ENCODE assay signal across 16 mouse cellular contexts in genomic region chr9:119632801-119633200, GRCm38 (mm10). TPM values are rescaled to one million over a fixed set of nuclear protein-coding genes. Genes with fewer than 3 reads are reported as not detected.
DNase-seq lines count a peak whose midpoint lies in the region; ATAC-seq and TF ChIP-seq lines count a peak whose summit lies in the region.
"Had no signal": no experiment of that assay in that cellular context is flagged by ENCODE, and none has a peak within 500 bp of the region (broad histone marks: within the 10 kb centered on the region; RNA-seq: fewer than 3 reads in every experiment).

No protein-coding gene starts in this region.

- H3K4me3 ChIP-seq in heart, embryonic 10.5 days = peak overlapping the region; percentile 23
- no peak overlapping the region for H3K4me3 ChIP-seq in hindbrain, embryonic 16.5 days (ENCODE audit: low read length)
- H3K4me3 ChIP-seq in hindbrain, postnatal 0 days (ENCODE audit: low read length) = no peak overlapping the region
- H3K4me3 ChIP-seq: forebrain, embryonic 13.5 days had no signal

- no peaks in the 10 kb centered on the region for H3K36me3 ChIP-seq in heart, embryonic 10.5 days
- no peaks in the 10 kb centered on the region for H3K36me3 ChIP-seq in hindbrain, embryonic 16.5 days (ENCODE audit: control insufficient read depth, insufficient read depth, low read length)
- H3K36me3 ChIP-seq in hindbrain, postnatal 0 days (ENCODE audit: insufficient read depth, low read length) = no peaks in the 10 kb centered on the region

- H3K9me3 ChIP-seq in heart, embryonic 10.5 days = no peaks in the 10 kb centered on the region
- no peaks in the 10 kb centered on the region for H3K9me3 ChIP-seq in hindbrain, embryonic 16.5 days (ENCODE audit: control insufficient read depth, low read length)
- H3K9me3 ChIP-seq in hindbrain, postnatal 0 days (ENCODE audit: low read length) = no peaks in the 10 kb centered on the region
- H3K9me3 ChIP-seq: forebrain, embryonic 13.5 days had no signal

- H3K4me1 ChIP-seq in heart, embryonic 10.5 days = peaks cover 52% of the 10 kb centered on the region
- no peaks in the 10 kb centered on the region; the same call in none of the 2 replicates for H3K4me1 ChIP-seq in hindbrain, embryonic 16.5 days (ENCODE audit: control insufficient read depth, insufficient read depth, low read depth, low read length)
- H3K4me1 ChIP-seq in hindbrain, postnatal 0 days (ENCODE audit: insufficient read depth, low read length) = no peaks in the 10 kb centered on the region

- DNase-seq in heart, embryonic 10.5 days (ENCODE audit: low spot score) = no peak
- no peak for DNase-seq in heart, postnatal 25 days (ENCODE audit: low spot score)
- DNase-seq in hindbrain, postnatal 0 days (ENCODE audit: low spot score) = no peak
- peak; percentile 52 for DNase-seq in brain, adult 2 months (ENCODE audit: low read depth, low spot score)
- peak; percentile 23 for DNase-seq in heart, postnatal 10 days
- DNase-seq in spleen, postnatal 14 days (ENCODE audit: low spot score in 2 of 2) = no peak
- DNase-seq: B cell, adult 2 months; cerebellum, adult 8-10 months; lung, adult 18-20 months; thymus, postnatal 25 days had no signal

- TF ChIP-seq CTCF in hindbrain, postnatal 0 days (IDR thresholded peaks at IDR 0.05; ENCODE audit: low read depth) = no peak

- 33% methylated on average over 12 of the region's 12 CpGs for WGBS in heart, embryonic 10.5 days
- WGBS in hindbrain, embryonic 16.5 days = 44% methylated on average over 12 of the region's 12 CpGs
- 49% methylated on average over 12 of the region's 12 CpGs for WGBS in hindbrain, postnatal 0 days

- intact Hi-C loops in heart, postnatal 25 days (cut with DNase I) = no loop called here
- intact Hi-C loops in heart, postnatal 10 days (cut with DNase I) = no loop called here

- ATAC-seq in hindbrain, embryonic 16.5 days = 0 out of 2 replicates have a peak, but pooled peaks have one; percentile 34
- ATAC-seq in hindbrain, postnatal 0 days = no peak
- ATAC-seq: forebrain, embryonic 13.5 days; Patski had no signal

- H3K9ac ChIP-seq in hindbrain, embryonic 16.5 days (ENCODE audit: low read depth, low read length) = no peak overlapping the region
- H3K9ac ChIP-seq in hindbrain, postnatal 0 days (replicated peaks; ENCODE audit: low read length) = no peak overlapping the region
- H3K9ac ChIP-seq: forebrain, embryonic 13.5 days had no signal

- no peak overlapping the region for H3K4me2 ChIP-seq in hindbrain, embryonic 16.5 days (ENCODE audit: low read length)
- H3K4me2 ChIP-seq in hindbrain, postnatal 0 days (ENCODE audit: low read depth, low read length) = no peak overlapping the region
- H3K4me2 ChIP-seq: forebrain, embryonic 13.5 days had no signal

- H3K27me3 ChIP-seq in heart, embryonic 10.5 days (ENCODE audit: insufficient read depth, poor library complexity, severe bottlenecking) = peaks cover 26% of the 10 kb centered on the region; the same call in 1 of the 2 replicates
- H3K27me3 ChIP-seq in hindbrain, embryonic 16.5 days (replicated peaks; ENCODE audit: control insufficient read depth, insufficient read depth, low read length) = no peaks in the 10 kb centered on the region
- no peaks in the 10 kb centered on the region for H3K27me3 ChIP-seq in hindbrain, postnatal 0 days (ENCODE audit: insufficient read depth, low read length)
- H3K27me3 ChIP-seq: forebrain, embryonic 13.5 days had no signal

- H3K27ac ChIP-seq in heart, embryonic 10.5 days = peak overlapping the region; percentile 80
- H3K27ac ChIP-seq in hindbrain, embryonic 16.5 days (ENCODE audit: low read depth, low read length) = no peak overlapping the region
- no peak overlapping the region for H3K27ac ChIP-seq in hindbrain, postnatal 0 days
- H3K27ac ChIP-seq: forebrain, embryonic 13.5 days had no signal

RNA-seq across cellular contexts. Expression of gene Scn5a, which starts 54.0 kb away (rescaled TPM):
- 8.2 and 18.0 TPM in 2 replicates for polyA plus RNA-seq in heart, embryonic 10.5 days (2016; fragmentation: Nextera tagmentation; extraction: Ambion mirVana)
- 100 to 1,000 TPM; 141 to 144 TPM for total RNA-seq in heart, postnatal 25 days (2021)
- 0.24 and 0.36 TPM in 2 replicates for polyA plus RNA-seq in hindbrain, embryonic 16.5 days (2015; fragmentation: Nextera tagmentation; extraction: Ambion mirVana)
- total RNA-seq in hindbrain, postnatal 0 days (2014; rRNA removed) = 0.68 and 1.5 TPM in 2 replicates
- polyA plus RNA-seq in hindbrain, postnatal 0 days (2015; fragmentation: Nextera tagmentation; extraction: Ambion mirVana) = 0.24 TPM in 2 replicates
- total RNA-seq in heart, postnatal 10 days (2021) = 100 to 1,000 TPM; 124 to 128 TPM
- total RNA-seq: common myeloid progenitor, adult 5-6 weeks; liver, adult 2 months; megakaryocyte-erythroid progenitor cell, adult 5-6 weeks had no signal
- polyA plus RNA-seq: liver, adult 2 months had no signal

Comparison
In these comparisons a context has a peak if more than half of its experiments do, and no peak if none do; other contexts are left out.
1. DNase-seq: peak in brain, adult 2 months (single experiment) and heart, postnatal 10 days (2 of 2); none in heart, embryonic 10.5 days (single experiment), heart, postnatal 25 days (single experiment), hindbrain, postnatal 0 days (single experiment) and spleen, postnatal 14 days (0 of 2).
2. RNA of gene Scn5a, which starts 54.0 kb away (total RNA-seq): 141 to 144 TPM in heart, postnatal 25 days and 124 to 128 TPM in heart, postnatal 10 days; 0.68 to 1.5 TPM in hindbrain, postnatal 0 days; every median in the first group is over 10 times any median in the second.